Mouse (Mus musculus): ENCODE measurements at regions not wholly inside any gene's neighbourhood (a gene's known extent, or its start where the extent isn't known, plus 50 kb on each side); places are given as distances from the start of the nearest gene placed in this dataset.
"Not testable (repeated sequence)": the region's sequence is repeated elsewhere in the genome, so short reads cannot be mapped to it uniquely, and the experiment has no call there.

- Histone ChIP-seq H3K27me3 (no peaks in the 10 kb centered on the region), H3K36me3 (no peaks in the 10 kb centered on the region), H3K4me3 (no peak overlapping the region), H3K4me1 (no peaks in the 10 kb centered on the region), H3K9ac (no peak overlapping the region), H3K9me3 (replicated peaks) (no peaks in the 10 kb centered on the region), H3K4me2 (replicated peaks) (no peak overlapping the region), H3K27ac (no peak overlapping the region)
- no peak for ATAC-seq (ENCODE audit: low FRiP score)
- WGBS: 89% methylated on average over 4 of the region's 4 CpGs
These were observed 830.4 kb upstream of the Grm7 start for GRCm38 (mm10) chr6:109814990-109815389.

- H3K27me3 ChIP-seq: no peaks in the 10 kb centered on the region
- H3K4me2 ChIP-seq (replicated peaks): no peak overlapping the region
- no peaks in the 10 kb centered on the region for H3K4me1 ChIP-seq
- H3K4me3 ChIP-seq: no peak overlapping the region
- H3K9me3 ChIP-seq (replicated peaks): no peaks in the 10 kb centered on the region
- H3K36me3 ChIP-seq: no peaks in the 10 kb centered on the region
- no peak overlapping the region for H3K27ac ChIP-seq
- no peak for ATAC-seq (ENCODE audit: low FRiP score)
- 88% methylated on average over 3 of the region's 3 CpGs for WGBS
- no peak overlapping the region for H3K9ac ChIP-seq
These were observed 797.1 kb upstream of the Grm7 start for GRCm38 (mm10) chr6:109848313-109848712.

GRCm38 (mm10) chr6:109855806-109856205 lies 789.6 kb upstream of the Grm7 start:
- H3K9me3 ChIP-seq (replicated peaks): no peaks in the 10 kb centered on the region
- no peaks in the 10 kb centered on the region for H3K36me3 ChIP-seq
- no peak overlapping the region for H3K4me3 ChIP-seq
- 68% methylated on average over 1 of the region's 1 CpGs for WGBS
- no peak overlapping the region for H3K4me2 ChIP-seq (replicated peaks)
- H3K27ac ChIP-seq: no peak overlapping the region
- no peak for ATAC-seq (ENCODE audit: low FRiP score)
- no peaks in the 10 kb centered on the region for H3K27me3 ChIP-seq
- H3K9ac ChIP-seq: no peak overlapping the region
- H3K4me1 ChIP-seq: no peaks in the 10 kb centered on the region

- Histone ChIP-seq H3K9ac (no peak overlapping the region), H3K27me3 (no peaks in the 10 kb centered on the region), H3K9me3 (replicated peaks) (no peaks in the 10 kb centered on the region), H3K4me3 (no peak overlapping the region), H3K4me2 (replicated peaks) (no peak overlapping the region), H3K4me1 (no peaks in the 10 kb centered on the region), H3K36me3 (no peaks in the 10 kb centered on the region), H3K27ac (no peak overlapping the region)
- 84% methylated on average over 4 of the region's 4 CpGs for WGBS
- ATAC-seq (ENCODE audit: low FRiP score): no peak
These were observed 782.0 kb upstream of the Grm7 start for GRCm38 (mm10) chr6:109863411-109863810.

GRCm38 (mm10) chr6:109874187-109874586 lies 771.2 kb upstream of the Grm7 start:
- H3K9ac ChIP-seq: no peak overlapping the region
- peak; percentile 85 for ATAC-seq (ENCODE audit: low FRiP score)
- no peaks in the 10 kb centered on the region for H3K4me1 ChIP-seq
- no peak overlapping the region for H3K4me2 ChIP-seq (replicated peaks)
- no peak overlapping the region for H3K4me3 ChIP-seq
- no peaks in the 10 kb centered on the region for H3K27me3 ChIP-seq
- H3K36me3 ChIP-seq: no peaks in the 10 kb centered on the region
- H3K27ac ChIP-seq: no peak overlapping the region
- WGBS: 40% methylated on average over 2 of the region's 2 CpGs
- H3K9me3 ChIP-seq (replicated peaks): no peaks in the 10 kb centered on the region

- no peaks in the 10 kb centered on the region for H3K4me1 ChIP-seq
- H3K4me3 ChIP-seq: no peak overlapping the region
- ATAC-seq (ENCODE audit: low FRiP score): peak; percentile 74
- 0 out of 2 replicates have a peak overlapping the region, but pooled peaks have one; percentile 17 for H3K27ac ChIP-seq
- no peak overlapping the region for H3K9ac ChIP-seq
- no peak overlapping the region for H3K4me2 ChIP-seq (replicated peaks)
- WGBS: 44% methylated on average over 6 of the region's 6 CpGs
- H3K36me3 ChIP-seq: no peaks in the 10 kb centered on the region
- H3K27me3 ChIP-seq: no peaks in the 10 kb centered on the region
- no peaks in the 10 kb centered on the region for H3K9me3 ChIP-seq (replicated peaks)
These were observed 770.7 kb upstream of the Grm7 start for GRCm38 (mm10) chr6:109874625-109875040.

- H3K27me3 ChIP-seq; H3K4me3 ChIP-seq; H3K27ac ChIP-seq; H3K9me3 ChIP-seq (replicated peaks); H3K36me3 ChIP-seq; ATAC-seq (ENCODE audit: low FRiP score); H3K9ac ChIP-seq; H3K4me2 ChIP-seq (replicated peaks); H3K4me1 ChIP-seq: not testable (repeated sequence)
- 95% methylated on average over 3 of the region's 3 CpGs for WGBS
These were observed 769.8 kb upstream of the Grm7 start for GRCm38 (mm10) chr6:109875548-109875947.

- Histone ChIP-seq H3K36me3 (no peaks in the 10 kb centered on the region), H3K9me3 (replicated peaks) (no peaks in the 10 kb centered on the region), H3K4me2 (replicated peaks) (no peak overlapping the region), H3K4me1 (no peaks in the 10 kb centered on the region), H3K27ac (no peak overlapping the region), H3K4me3 (no peak overlapping the region), H3K27me3 (no peaks in the 10 kb centered on the region), H3K9ac (no peak overlapping the region)
- WGBS: 97% methylated on average over 1 of the region's 1 CpGs
- ATAC-seq (ENCODE audit: low FRiP score): no peak
These were observed 766.2 kb upstream of the Grm7 start for GRCm38 (mm10) chr6:109879145-109879544.

- Histone ChIP-seq H3K36me3 (no peaks in the 10 kb centered on the region), H3K4me3 (no peak overlapping the region), H3K27ac (no peak overlapping the region), H3K9me3 (replicated peaks) (no peaks in the 10 kb centered on the region), H3K27me3 (no peaks in the 10 kb centered on the region), H3K9ac (no peak overlapping the region), H3K4me1 (no peaks in the 10 kb centered on the region), H3K4me2 (replicated peaks) (no peak overlapping the region)
- ATAC-seq (ENCODE audit: low FRiP score): no peak
These were observed 721.6 kb upstream of the Grm7 start for GRCm38 (mm10) chr6:109923780-109924179.

- no peak overlapping the region for H3K4me2 ChIP-seq (replicated peaks)
- no peak overlapping the region for H3K27ac ChIP-seq
- no peak overlapping the region for H3K9ac ChIP-seq
- no peaks in the 10 kb centered on the region for H3K9me3 ChIP-seq (replicated peaks)
- ATAC-seq (ENCODE audit: low FRiP score): peak; percentile 29; the same call in 1 of the 2 replicates
- H3K36me3 ChIP-seq: no peaks in the 10 kb centered on the region
- no peak overlapping the region for H3K4me3 ChIP-seq
- no peaks in the 10 kb centered on the region for H3K4me1 ChIP-seq
- no peaks in the 10 kb centered on the region for H3K27me3 ChIP-seq
These were observed 696.9 kb upstream of the Grm7 start for GRCm38 (mm10) chr6:109948491-109948890.

GRCm38 (mm10) chr6:109948928-109949327 lies 696.5 kb upstream of the Grm7 start:
- H3K36me3 ChIP-seq: no peaks in the 10 kb centered on the region
- no peak overlapping the region for H3K4me2 ChIP-seq (replicated peaks)
- H3K4me3 ChIP-seq: no peak overlapping the region
- H3K4me1 ChIP-seq: no peaks in the 10 kb centered on the region
- no peaks in the 10 kb centered on the region for H3K9me3 ChIP-seq (replicated peaks)
- H3K27me3 ChIP-seq: no peaks in the 10 kb centered on the region
- H3K27ac ChIP-seq: no peak overlapping the region
- no peak for ATAC-seq (ENCODE audit: low FRiP score)
- 66% methylated on average over 1 of the region's 1 CpGs for WGBS
- H3K9ac ChIP-seq: no peak overlapping the region

- H3K4me3 ChIP-seq; H3K9me3 ChIP-seq (replicated peaks); H3K36me3 ChIP-seq; H3K27ac ChIP-seq; ATAC-seq (ENCODE audit: low FRiP score); H3K27me3 ChIP-seq; H3K4me1 ChIP-seq; H3K9ac ChIP-seq; H3K4me2 ChIP-seq (replicated peaks): not testable (repeated sequence)
- WGBS: 79% methylated on average over 2 of the region's 2 CpGs
These were observed 687.5 kb upstream of the Grm7 start for GRCm38 (mm10) chr6:109957901-109958300.
